Mouse (Mus musculus): Measurements from ENCODE around the gene Vcl.

- TF ChIP-seq CTCF (IDR thresholded peaks at IDR 0.05; ENCODE audit: control insufficient read depth, insufficient read depth, insufficient read length) (no peak), MYOG (IDR thresholded peaks at IDR 0.05; ENCODE audit: control insufficient read depth, extremely low read depth, insufficient read length) (no peak), USF1 (IDR thresholded peaks at IDR 0.05; ENCODE audit: low read depth) (no peak)
Observed at GRCm38 (mm10) chr14:21069594-21069993, 140.4 kb downstream of the Vcl start.
